ENCODE assay signal across 13 mouse cellular contexts in genomic region chr12:112438206-112438605, GRCm38 (mm10).
"Had no signal": no experiment of that assay in that cellular context is flagged by ENCODE, and none has a peak within 500 bp of the region (broad histone marks: within the 10 kb centered on the region; RNA-seq: fewer than 3 reads in every experiment).

No protein-coding gene starts in this region.

- DNase-seq: lung, adult 18-20 months; lung, embryonic 14.5 days; lung, postnatal 10 days; lung, postnatal 4 days; midbrain, embryonic 14.5 days; retina, postnatal 1 day; right cerebral cortex, adult 18-20 months; right cerebral cortex, postnatal 25 days; right cerebral cortex, postnatal 4 days; spleen, adult 18-20 months; thymus, adult 18-20 months; thymus, postnatal 14 days; thymus, postnatal 36 days had no signal
